Mouse (Mus musculus) testis, postnatal 10 days (tissue): Measurements from ENCODE around the gene Reg2.
"Not testable (repeated sequence)": the region's sequence is repeated elsewhere in the genome, so short reads cannot be mapped to it uniquely, and the experiment has no call there.

ENCODE experiments used
- DNase-seq: peaks from one replicate; pipeline ENCODE4 v3.0.0; 2021; ENCODE audit warnings: low spot score

The Reg2 gene

DNA sequence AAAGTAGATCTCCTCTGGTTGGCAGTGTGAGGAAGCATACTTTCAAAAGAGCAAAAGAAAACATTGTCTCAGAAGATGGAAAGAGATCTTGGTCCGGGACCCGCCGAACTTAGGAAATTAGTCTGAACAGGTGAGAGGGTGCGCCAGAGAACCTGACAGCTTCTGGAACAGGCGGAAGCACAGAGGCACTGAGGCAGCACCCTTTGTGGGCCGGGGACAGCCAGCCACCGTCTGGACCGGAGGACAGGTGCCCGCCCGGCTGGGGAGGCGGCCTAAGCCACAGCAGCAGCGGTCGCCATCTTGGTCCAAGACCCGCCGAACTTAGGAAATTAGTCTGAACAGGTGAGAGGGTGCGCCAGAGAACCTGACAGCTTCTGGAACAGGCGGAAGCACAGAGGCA lies at the start of gene Reg2:
Reg2 (plus strand) TSS at position 301 of the 400 bp plus-strand sequence.
- not testable (repeated sequence) for DNase-seq

DNA sequence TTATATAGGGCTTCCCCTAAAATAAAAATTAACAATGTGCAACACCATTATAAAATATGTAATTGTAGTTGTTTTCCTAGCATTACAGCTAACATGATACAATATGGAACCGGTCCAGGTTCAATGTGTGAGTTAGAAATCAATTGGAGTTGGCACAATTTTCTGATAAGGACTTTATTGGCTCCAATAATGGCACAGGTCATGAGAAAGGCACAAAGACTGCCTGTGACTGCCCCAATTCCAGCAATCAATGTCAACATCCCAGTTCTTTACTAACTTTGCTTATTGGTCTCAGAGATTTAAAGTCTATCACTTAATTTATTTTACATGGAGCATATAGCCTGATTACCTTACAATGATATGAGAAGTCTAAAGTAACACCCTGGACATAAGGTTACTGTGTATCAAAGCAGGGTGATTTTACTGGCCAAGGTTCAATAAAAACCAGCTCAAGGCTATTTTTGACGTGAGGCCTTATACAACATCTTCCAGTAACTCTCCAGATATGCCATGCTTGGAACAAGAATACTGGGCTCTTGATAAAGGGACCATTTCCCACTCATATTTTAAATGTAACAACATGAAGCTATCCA lies 33.4 kb upstream of the Reg2 start:
- no peak for DNase-seq

DNA sequence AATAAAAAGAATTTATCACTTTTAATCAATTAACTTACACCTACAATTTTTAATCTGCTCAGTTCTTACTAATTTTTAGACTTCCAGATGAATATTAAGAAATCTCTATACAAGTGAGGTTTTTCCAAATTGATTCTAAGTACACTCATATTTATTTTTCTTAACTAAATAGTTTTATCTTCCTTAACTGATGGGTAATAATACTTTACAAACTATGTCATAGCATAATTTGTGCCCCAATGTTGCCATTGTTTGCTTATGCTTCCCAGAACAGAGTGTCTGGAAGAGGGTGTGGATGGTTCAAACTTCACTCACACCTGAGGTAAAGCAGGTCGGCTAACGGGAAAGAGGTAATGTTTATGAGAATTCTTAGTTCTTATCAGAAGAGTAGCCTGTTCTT lies 25.1 kb upstream of the Reg2 start, which contains the start of gene Reg3b:
Reg3b (plus strand) TSS at position 301 of the 400 bp plus-strand sequence.
- DNase-seq: no peak

DNA sequence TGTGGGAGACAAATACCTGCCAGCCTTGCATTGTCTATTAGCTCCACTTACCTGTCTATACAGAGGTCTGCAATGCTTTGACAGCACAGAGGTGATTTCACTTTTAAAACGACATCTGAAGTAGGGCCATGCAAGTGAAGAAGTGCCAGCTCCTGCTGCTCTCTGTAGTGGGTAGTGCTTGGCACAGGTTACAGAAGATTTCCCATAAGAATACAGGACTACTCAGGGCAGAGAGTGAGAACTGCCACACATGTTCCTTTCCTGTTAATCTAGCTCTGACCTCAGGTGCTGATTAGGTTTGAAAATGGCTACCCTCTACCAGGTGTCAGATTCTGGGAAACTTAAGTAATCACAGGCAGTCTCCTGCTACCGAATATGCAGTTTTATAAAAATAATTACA lies 16.7 kb upstream of the Reg2 start, which contains the start of gene Reg3d:
Reg3d (minus strand) TSS at position 101 of the 400 bp plus-strand sequence.
- no peak for DNase-seq

DNA sequence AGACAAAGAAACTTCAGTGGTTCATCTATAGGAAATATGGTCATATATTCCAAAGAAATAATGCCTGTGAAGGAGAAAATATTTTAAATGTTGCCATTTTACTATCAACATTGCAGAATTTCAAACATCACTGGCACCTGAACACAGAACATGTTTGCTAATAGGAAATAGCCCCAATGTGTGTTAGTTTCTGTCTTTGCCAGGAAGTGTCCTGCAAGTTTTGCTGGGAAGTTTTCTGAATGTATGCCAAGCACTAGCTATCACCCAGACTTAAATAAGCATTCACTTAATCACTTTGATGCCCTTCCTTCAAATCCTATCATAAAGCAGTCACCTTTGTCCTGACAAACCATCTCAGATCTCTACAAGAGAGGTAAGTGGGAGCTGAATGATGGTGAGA lies 15.0 kb upstream of the Reg2 start, which contains the start of gene Reg3a:
Reg3a (plus strand) TSS at position 301 of the 400 bp plus-strand sequence.
- DNase-seq: no peak

DNA sequence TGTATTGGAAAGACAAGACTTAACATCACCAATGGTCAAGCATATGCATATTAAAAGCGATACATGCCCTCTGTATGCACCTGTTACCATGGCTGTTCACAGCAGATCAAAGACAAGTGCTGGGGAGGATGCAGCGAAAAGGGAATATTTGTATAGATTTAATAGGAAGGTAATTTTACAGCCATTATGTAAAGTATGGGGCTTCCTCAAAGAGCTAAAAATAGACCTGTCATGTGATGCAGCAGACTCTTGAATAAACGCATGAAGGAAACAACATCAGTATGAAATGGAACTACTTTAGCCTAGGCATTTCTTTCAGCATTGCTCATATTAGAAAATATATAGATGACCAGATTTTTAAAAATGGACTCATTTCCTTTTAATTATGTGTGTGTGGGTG lies 9.8 kb upstream of the Reg2 start:
- no peak for DNase-seq

DNA sequence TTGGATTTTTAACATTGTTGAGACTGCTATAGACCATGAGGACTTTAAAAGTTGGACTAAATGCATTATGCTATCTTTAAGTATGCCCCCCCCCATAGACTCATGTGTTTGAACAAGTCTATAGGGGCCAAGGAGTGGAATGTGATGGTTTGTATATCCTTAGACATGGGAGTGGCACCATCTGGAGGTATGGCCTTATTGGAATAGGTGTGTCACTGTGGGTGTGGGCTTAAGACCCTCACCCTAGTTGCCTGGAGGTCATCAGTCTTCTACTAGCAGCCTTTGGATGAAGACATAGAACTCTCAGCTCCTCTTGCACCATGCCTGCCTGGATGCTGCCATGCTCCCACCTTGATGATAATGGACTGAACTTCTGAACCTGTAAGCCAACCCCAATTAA lies 27.0 kb downstream of the Reg2 start, which contains the start of gene Reg1:
Reg1 (plus strand) TSS at position 301 of the 400 bp plus-strand sequence.
- not testable (repeated sequence) for DNase-seq

DNA sequence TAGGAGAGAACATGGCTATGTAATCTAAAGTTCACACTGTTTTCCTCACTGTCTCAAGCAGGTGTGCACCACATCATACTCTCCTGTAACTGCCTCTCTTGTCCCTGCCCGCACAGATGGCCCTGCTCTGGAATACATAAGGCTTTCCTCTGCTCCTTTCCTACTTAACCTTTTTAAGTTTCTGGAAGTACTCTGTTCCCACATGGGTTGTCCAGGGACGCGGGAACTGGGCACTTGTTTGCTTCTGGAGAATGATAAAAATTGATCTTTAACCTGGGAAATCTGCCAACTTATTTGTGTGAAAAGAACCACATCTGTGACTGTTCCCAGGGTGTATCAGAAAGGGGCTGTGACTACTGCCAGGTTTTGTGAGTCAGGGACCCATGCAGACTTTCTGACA lies 30.1 kb downstream of the Reg2 start:
- no peak for DNase-seq

DNA sequence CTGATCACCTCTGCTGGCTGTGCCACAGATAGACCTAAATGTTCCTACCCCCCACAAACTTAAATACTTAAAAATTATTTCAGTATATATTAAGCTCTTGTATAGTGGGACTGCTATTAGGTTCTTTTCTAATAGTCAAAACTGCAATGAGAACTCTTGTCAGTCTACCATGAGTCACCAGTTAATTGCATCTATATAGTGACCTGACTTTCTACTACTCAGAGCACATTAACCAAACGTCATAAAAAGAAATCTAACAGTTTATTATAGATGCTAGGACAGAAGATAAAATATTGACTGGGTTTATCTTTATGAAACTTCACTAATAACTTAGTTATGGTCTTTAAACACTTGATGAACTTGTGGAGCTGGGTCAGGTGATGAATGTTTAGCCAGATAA lies 51.8 kb downstream of the Reg2 start:
- no peak for DNase-seq

DNA sequence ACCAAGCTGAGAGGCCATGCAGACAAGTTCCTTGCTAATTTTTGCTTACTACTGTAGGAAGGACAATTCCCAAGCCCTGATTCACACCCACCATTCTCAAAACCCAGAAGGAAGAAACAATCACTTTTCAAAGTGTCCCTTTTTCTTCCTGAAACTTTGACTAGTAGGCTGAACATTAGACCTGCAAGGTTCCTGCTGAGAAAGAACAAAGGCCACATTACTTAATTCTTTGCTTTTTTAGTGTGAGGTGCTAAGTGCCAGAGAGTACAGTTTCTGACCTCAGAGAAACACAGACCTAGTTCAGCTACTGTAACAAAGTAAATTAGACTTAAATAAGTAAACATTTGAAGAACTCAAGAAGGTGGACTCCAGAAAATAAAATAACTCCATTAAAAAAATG lies 53.0 kb downstream of the Reg2 start:
- DNase-seq: no peak

DNA sequence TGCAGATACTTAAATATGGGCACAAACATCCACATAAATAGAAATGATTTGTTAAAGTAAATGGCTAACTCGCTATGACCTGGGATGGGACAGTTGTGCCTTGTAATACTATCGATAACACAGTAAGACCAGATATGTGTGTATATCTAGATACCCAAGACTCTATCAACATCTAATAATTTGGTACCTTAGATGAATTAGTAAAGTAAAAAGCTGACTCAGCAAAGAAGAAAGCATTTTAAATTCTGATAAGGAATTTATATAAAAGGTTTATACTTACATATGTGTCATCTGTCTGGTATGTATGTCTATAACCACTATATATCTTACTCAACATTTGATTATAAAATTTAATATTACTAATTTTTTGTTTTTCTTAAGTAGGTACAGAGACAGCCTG lies 57.4 kb downstream of the Reg2 start:
- DNase-seq: no peak
